Mouse (Mus musculus): Measurements from ENCODE around the gene Zfp263.

Gene Zfp263

DNA sequence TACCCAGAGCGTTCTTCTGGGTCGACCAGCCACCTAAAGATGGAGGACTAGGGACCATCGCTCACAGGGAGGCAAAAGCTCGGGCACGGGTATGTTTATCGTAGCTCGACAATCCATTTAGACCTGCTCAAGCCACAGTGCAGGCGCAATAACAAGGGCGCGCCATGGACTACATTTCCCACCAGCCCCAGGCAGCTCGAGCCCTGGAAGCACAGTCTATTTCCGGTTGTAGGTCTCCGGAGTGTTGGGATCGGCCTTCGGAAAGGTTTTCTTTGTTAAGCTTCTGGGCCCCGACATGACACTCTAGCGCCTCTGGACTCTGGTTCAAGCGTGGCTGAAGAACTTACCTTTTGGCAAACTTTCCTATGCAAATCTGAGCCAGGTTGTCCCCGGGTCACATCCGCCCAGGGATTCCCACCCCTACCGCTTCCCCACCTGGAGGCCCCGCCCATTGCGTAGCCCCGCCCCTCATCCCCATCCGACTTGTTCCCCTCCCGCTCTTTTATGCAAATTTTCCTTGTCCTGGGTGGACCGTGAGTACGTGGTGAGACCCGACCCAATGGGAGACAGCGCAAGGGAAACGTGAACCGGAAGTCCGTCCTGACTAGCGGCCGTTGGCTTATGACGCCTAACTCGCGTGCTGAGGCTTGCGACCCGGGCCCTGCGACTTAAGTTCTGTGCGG lies at the start of gene Zfp263:
TSS of gene Zfp263 (plus strand) at position 591 of the 683 bp plus-strand sequence.
- in situ Hi-C loops (cut with MboI, MseI) = loop anchor here (10.0 kb wide), 1 partner anchor 1511 kb away; the partner anchor contains the start of gene Eef2kmt

- in situ Hi-C loops (cut with MboI, MseI) = no loop called here
Observed at GRCm38 (mm10) chr16:3699281-3699680, 44.6 kb upstream of the Zfp263 start.

DNA sequence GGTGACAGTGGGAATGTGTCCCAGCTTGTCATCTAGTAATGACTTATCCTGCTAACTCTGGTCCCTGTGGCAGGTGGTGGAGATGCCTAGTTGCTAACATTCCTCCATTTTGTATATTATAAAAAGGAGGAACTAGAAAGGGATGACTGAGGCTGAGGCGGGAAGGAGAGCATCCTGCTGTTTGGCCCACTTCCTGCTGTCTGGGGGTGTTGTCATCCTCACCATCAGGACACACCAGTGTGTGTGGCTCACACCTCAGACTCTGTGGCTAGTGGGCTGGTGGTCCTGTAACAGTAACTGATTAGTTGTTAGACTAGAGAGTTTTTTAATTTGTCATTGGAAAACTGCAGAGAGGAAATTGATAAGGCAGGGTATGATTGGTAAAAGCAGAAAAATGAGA lies 43.0 kb upstream of the Zfp263 start:
- in situ Hi-C loops (cut with MboI, MseI) = no loop called here

- in situ Hi-C loops (cut with MboI, MseI) = no loop called here
Observed at GRCm38 (mm10) chr16:3706680-3707079, 37.2 kb upstream of the Zfp263 start.

DNA sequence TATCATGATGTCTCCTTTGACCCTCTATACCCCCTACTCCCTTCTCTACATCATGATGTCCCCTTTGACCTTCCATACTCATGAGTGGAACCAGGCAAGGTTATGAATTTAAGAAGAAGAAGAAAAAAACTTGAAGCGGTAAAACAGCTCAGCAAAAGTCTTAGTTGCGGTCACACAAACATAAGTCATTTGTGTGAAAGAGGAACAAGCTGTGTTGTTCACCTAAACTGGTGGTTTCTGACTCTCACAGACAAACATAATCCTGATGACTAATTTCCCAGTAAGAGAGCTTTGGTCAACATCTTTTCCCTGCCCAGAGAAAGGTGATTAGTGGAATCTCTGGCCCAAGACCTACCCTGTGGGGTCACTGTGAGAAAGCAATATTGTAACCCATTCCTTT lies 29.2 kb upstream of the Zfp263 start:
- in situ Hi-C loops (cut with MboI, MseI) = no loop called here

GRCm38 (mm10) chr16:3717980-3718379 lies 25.9 kb upstream of the Zfp263 start, which contains the start of gene Mefv:
TSS of gene Mefv (minus strand) at chr16:3718097.
- in situ Hi-C loops (cut with MboI, MseI) = no loop called here

DNA sequence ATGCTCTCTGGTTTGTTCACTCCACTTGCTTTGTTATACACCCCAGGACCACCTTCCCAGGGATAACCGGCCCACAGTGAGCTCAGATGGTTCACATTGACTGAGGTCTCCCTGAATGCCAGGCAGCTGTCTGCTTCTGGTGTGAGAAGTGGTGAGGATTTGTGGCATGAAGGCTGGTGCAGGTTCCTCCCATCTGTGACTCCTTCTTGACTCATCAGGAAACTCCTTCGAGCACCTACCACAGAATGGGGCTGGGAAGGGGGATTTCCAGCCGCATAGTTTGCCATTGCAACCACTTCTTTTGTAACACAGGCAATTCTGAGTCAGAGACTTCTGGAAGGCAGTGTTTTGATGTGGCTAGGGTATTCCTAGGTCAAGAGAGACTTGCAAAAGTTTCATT lies 20.7 kb upstream of the Zfp263 start:
- in situ Hi-C loops (cut with MboI, MseI) = no loop called here

- in situ Hi-C loops (cut with MboI, MseI) = no loop called here
Observed at GRCm38 (mm10) chr16:3727980-3728720, 15.7 kb upstream of the Zfp263 start.

DNA sequence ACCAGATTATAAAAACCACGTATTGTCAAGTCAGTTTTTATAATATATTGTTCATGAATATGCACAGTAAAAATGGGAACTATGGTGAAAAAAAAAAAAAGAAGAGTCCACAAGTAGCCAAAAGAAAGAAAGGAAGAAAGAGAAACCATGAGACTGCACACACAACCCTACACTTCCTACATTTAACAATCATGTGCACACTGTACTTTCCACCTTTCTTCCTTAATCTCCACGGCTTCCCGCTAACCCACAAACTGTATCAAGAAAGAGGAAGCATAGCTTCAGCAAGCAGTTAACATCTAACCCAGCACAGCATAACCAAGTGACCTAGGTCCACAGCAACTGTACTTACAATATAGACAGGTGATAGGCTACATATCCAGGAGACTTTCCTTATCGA lies 11.3 kb upstream of the Zfp263 start:
- in situ Hi-C loops (cut with MboI, MseI) = no loop called here

- in situ Hi-C loops (cut with MboI, MseI) = no loop called here
Observed at GRCm38 (mm10) chr16:3733198-3733732, 10.6 kb upstream of the Zfp263 start.

GRCm38 (mm10) chr16:3742466-3742865 lies 1.4 kb upstream of the Zfp263 start:
- in situ Hi-C loops (cut with MboI, MseI) = loop anchor here (10.0 kb wide), 1 partner anchor 1512 kb away; the partner anchor contains the start of gene Eef2kmt

GRCm38 (mm10) chr16:3744186-3744700 lies 350 bp downstream of the Zfp263 start:
- in situ Hi-C loops (cut with MboI, MseI) = loop anchor here (10.0 kb wide), 1 partner anchor 1511 kb away; the partner anchor contains the start of gene Eef2kmt

DNA sequence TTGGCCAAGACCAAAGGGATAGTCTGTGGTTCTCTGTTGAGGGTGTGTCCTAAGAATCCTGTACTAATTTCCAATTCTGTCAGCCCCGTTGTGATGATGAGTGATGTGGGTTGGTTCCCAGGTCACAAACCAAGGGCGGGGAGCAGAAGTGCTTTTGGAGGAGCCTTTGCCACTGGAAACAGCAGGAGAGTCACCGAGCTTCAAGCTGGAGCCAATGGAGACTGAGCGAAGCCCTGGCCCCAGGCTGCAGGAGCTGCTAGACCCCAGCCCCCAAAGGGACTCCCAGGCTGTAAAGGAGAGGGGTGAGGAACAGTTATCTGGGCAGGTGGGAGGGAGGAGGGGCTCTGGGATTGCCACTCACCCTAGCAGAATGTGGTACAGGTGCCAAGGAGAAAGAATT lies 1.8 kb downstream of the Zfp263 start:
- in situ Hi-C loops (cut with MboI, MseI) = loop anchor here (10.0 kb wide), 1 partner anchor 1509 kb away; the partner anchor contains the start of gene Eef2kmt

DNA sequence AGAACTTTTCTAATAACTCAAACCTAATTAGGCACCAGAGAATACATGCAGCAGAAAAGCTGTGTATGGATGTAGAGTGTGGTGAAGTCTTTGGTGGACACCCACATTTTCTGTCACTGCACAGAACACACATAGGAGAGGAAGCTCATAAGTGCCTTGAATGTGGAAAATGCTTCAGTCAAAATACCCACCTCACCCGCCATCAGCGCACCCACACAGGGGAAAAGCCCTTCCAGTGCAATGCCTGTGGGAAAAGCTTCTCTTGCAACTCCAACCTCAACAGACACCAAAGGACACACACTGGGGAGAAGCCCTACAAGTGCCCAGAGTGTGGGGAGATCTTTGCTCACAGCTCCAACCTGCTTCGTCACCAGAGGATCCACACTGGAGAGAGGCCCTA lies 5.1 kb downstream of the Zfp263 start:
- in situ Hi-C loops (cut with MboI, MseI) = loop anchor here (10.0 kb wide), 1 partner anchor 1506 kb away; the partner anchor contains the start of gene Eef2kmt

DNA sequence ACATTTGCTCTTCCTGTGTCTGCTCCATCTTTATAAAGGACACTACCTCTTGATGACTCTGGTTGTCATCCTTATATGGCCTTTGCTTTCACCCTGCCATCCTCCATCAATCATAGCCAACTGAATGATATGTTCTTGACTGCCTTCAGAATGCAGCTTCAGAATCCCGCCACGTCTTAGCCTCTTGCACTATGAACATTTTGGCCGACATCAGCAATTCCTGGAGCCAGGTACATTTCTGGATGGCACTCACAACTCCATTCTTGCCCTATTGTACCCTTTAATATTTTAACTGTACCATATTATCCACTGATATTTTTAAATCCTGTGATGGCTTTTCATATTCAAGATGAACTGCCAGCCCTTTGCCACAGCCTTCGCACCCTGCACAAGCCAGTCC lies 27.7 kb downstream of the Zfp263 start:
- in situ Hi-C loops (cut with MboI, MseI) = no loop called here

- in situ Hi-C loops (cut with MboI, MseI) = no loop called here
Observed at GRCm38 (mm10) chr16:3776365-3776764, 32.5 kb downstream of the Zfp263 start.

DNA sequence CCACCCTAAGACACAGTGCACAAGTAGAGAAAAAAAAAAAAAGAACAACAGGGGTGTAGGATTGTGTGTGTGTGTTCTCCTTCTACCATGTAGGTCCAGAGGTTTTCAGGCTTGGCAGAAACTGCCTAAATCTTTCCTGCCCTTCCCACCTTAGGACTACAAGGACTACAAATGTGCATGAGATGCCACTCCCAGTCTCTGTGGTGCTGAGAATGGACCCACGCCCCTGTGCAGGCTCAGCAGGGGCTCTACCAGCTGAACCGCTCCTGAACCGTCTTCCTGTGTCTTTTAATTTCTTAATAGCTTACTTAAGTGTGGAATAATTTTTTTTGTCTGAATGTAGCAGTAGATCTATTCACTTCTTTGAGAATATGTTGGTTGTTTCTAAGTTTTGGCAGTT lies 34.1 kb downstream of the Zfp263 start:
- in situ Hi-C loops (cut with MboI, MseI) = no loop called here

DNA sequence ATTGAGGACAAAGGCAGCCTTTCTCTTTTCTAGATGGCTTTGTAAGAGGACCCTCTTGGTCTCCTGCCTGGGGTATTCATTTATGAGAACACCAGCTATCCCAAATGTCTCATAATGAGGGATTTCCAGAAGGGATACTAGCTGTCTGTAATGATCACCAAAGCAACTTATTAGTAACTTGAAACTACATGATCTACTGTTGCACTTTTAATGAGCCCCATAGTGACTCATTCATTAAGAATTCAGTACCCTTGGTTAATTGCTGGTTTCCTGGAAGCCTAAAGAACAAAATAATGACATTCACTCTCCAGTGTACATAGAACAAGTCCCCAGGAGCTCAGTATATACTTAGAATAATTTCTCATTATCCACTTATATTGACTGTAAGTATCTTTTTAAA lies 37.3 kb downstream of the Zfp263 start:
- in situ Hi-C loops (cut with MboI, MseI) = no loop called here

DNA sequence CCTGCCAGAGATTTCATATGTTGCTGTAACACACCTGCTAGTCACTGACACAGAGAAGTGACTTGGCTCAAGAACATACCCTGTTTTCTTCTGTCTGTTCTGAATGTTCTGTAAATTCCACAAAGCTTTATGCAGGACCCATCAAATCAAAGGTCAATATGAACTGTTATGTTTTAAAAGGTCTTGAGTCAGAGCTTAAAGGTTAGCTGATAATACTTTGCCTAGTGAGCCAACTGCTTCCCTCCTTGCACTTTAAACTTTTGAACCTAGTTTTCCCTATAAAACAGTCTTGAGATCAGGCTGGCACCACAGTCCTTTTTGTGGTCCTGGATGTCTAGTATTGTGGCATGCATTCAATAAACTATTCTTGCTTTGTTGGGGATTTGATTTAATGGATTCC lies 44.5 kb downstream of the Zfp263 start:
- in situ Hi-C loops (cut with MboI, MseI) = no loop called here

Measured in T-helper 1 cell (primary cell).